Mouse (Mus musculus): ENCODE data around the gene Tlr5.

Tlr5 gene

DNA sequence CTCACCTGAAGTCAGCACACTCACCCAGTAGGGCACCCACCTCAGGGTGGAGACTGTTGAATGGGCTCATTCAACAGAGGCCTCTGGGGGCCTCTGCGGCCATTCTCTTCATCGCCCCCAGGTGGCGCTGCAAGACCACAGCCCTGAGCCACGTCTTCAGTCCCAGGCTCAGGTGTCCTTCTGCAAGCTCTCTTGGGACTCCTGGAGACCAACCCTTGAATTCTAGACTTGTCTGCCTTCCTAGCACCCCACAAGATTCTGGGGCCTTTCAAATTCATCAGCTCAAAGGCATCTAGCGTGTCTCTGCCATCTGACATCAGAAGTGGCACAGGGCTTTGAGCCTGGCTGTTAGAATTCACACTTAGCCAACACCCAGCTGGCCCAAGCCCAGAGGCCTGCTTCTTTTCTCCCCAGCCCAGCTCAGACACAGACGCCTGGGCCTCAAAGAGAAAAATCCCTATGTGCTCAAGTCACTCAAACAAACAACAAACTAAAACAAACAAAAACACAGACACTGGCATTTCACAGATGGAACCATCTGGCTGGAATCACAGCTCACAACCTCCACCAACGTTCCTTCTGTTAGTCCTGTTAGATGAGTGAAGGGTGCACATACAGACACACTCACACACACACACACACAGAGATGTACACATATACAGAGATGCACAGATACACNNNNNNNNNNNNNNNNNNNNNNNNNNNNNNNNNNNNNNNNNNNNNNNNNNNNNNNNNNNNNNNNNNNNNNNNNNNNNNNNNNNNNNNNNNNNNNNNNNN is 36.6 kb downstream of the Tlr5 start:
- DNase-seq = peak; percentile 22 to 54
